Mouse (Mus musculus): ENCODE data around the gene Igfals. TPM values are rescaled to one million over a fixed set of nuclear protein-coding genes. Genes with fewer than 3 reads are reported as not detected.

Gene Igfals
- 0.17 and 0.27 TPM in 2 replicates for polyA plus RNA-seq (2016; fragmentation: Nextera tagmentation; extraction: Ambion mirVana)

GRCm38 (mm10) chr17:24865776-24866175, at the start of gene Igfals:
TSS of gene Igfals (plus strand) at chr17:24865997.
- no peaks in the 10 kb centered on the region for H3K27me3 ChIP-seq
- H3K4me1 ChIP-seq = no peaks in the 10 kb centered on the region
- H3K27ac ChIP-seq (replicated peaks) = no peak within 1 kb of the TSS
- peaks cover 24% of the 10 kb centered on the region for H3K36me3 ChIP-seq
- no peak within 1 kb of the TSS for H3K4me2 ChIP-seq (replicated peaks)
- no peak within 1 kb of the TSS for H3K9ac ChIP-seq (replicated peaks)
- H3K9me3 ChIP-seq = no peaks in the 10 kb centered on the region
- WGBS = 90% methylated on average over 8 of the region's 8 CpGs
- H3K4me3 ChIP-seq = no peak within 1 kb of the TSS
- ATAC-seq (ENCODE audit: low FRiP score, low read depth) = no peak

DNA sequence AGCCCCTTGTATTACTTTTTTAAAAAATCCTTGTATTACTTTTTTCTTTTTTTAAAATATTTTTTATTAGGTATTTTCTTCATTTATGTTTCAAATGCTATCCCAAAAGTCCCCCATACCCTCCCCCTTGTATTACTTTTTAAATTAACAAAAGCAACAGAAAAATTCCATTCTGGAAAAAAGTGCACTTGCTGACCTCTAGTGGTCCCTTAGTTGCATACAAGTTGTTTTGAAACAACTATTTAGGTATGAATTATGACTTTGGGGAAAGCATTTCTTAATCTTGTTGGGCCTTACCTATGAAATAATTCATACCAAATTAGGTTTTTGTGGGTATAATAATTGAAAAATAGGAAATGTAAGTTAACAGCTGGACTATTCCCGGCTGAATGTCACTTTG, 48.3 kb upstream of the Igfals start:
- Histone ChIP-seq H3K4me2 (replicated peaks) (no peak overlapping the region), H3K9me3 (no peaks in the 10 kb centered on the region), H3K4me1 (no peaks in the 10 kb centered on the region), H3K27me3 (0 out of 2 replicates have a peak, but pooled peaks cover 5% of the 10 kb centered on the region), H3K36me3 (no peaks in the 10 kb centered on the region), H3K27ac (replicated peaks) (no peak overlapping the region), H3K4me3 (no peak overlapping the region), H3K9ac (replicated peaks) (no peak overlapping the region)
- ATAC-seq (ENCODE audit: low FRiP score, low read depth) = no peak
- WGBS = 38% methylated on average over 1 of the region's 1 CpGs

GRCm38 (mm10) chr17:24818172-24818571, 47.6 kb upstream of the Igfals start:
- WGBS = 51% methylated on average over 6 of the region's 6 CpGs

DNA sequence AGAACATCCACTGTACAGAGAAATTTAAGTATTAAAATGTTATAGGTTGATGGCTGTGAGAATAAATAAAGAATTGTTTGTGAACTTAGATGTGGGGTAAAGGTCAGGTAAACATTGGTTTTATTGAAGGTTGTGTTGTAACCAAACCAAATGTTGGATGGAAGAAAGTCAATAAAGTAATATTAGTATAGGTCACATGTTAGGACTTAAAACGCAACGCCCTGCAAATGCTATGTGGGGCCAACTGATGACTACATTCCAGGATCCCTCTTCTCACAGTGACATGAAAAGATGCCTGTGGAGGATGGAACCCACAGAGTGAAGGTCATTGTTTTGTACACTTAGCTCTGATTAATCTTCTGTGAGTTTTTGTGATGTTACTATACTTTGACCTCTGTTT, 46.3 kb upstream of the Igfals start:
- no peaks in the 10 kb centered on the region for H3K36me3 ChIP-seq
- WGBS = 82% methylated on average over 2 of the region's 2 CpGs

More at GRCm38 (mm10) chr17:24818172-24818571, 47.6 kb upstream of the Igfals start:
- H3K9me3 ChIP-seq = no peaks in the 10 kb centered on the region
- H3K36me3 ChIP-seq = no peaks in the 10 kb centered on the region
- 0 out of 2 replicates have a peak, but pooled peaks cover 5% of the 10 kb centered on the region for H3K27me3 ChIP-seq
- no peaks in the 10 kb centered on the region for H3K4me1 ChIP-seq
- no peak overlapping the region for H3K4me2 ChIP-seq (replicated peaks)
- no peak overlapping the region for H3K9ac ChIP-seq (replicated peaks)
- H3K4me3 ChIP-seq = no peak overlapping the region
- H3K27ac ChIP-seq (replicated peaks) = no peak overlapping the region
- ATAC-seq (ENCODE audit: low FRiP score, low read depth) = no peak

GRCm38 (mm10) chr17:24821351-24822280, 44.2 kb upstream of the Igfals start:
- ATAC-seq (ENCODE audit: low FRiP score, low read depth) = no peak
- H3K27ac ChIP-seq (replicated peaks) = no peak overlapping the region
- H3K4me2 ChIP-seq (replicated peaks) = no peak overlapping the region
- 0 out of 2 replicates have a peak, but pooled peaks cover 8% of the 10 kb centered on the region for H3K27me3 ChIP-seq
- H3K4me1 ChIP-seq = no peaks in the 10 kb centered on the region
- H3K9ac ChIP-seq (replicated peaks) = no peak overlapping the region
- no peaks in the 10 kb centered on the region for H3K36me3 ChIP-seq
- WGBS = 64% methylated on average over 3 of the region's 3 CpGs
- H3K4me3 ChIP-seq = no peak overlapping the region
- H3K9me3 ChIP-seq = no peaks in the 10 kb centered on the region

More for the DNA sequence above, 46.3 kb upstream of the Igfals start:
- no peak for ATAC-seq (ENCODE audit: low FRiP score, low read depth)
- Histone ChIP-seq H3K4me1 (no peaks in the 10 kb centered on the region), H3K27me3 (0 out of 2 replicates have a peak, but pooled peaks cover 5% of the 10 kb centered on the region), H3K9ac (replicated peaks) (no peak overlapping the region), H3K27ac (replicated peaks) (no peak overlapping the region), H3K9me3 (no peaks in the 10 kb centered on the region), H3K4me3 (no peak overlapping the region), H3K4me2 (replicated peaks) (no peak overlapping the region)

DNA sequence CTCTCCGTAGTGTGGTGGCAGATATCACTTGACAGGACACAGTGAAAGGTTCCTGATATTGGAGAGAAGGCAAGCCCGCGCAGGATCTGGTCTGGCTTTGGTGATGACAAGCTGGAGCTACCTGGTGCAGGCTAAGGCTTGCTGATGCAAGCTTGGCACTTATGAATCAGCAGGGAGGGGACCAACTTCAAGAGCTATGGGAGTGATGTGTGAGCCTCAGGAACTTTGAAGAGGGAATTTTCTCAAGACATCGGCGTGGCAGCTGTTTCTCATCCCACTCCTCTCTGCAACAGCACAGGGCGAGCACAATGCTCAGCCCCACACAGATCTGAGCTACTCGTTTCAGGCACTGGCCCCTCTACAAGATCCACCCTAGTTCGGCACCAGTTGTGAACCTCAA, 26.0 kb upstream of the Igfals start, which contains the start of gene Hagh:
Gene Hagh (plus strand): TSS at position 302 of the 400 bp plus-strand sequence.
- Histone ChIP-seq H3K27ac (replicated peaks) (no peak within 1 kb of the TSS), H3K4me1 (no peaks in the 10 kb centered on the region), H3K4me3 (no peak within 1 kb of the TSS), H3K36me3 (no peaks in the 10 kb centered on the region), H3K27me3 (0 out of 2 replicates have a peak, but pooled peaks cover 19% of the 10 kb centered on the region), H3K9ac (replicated peaks) (no peak within 1 kb of the TSS), H3K9me3 (no peaks in the 10 kb centered on the region), H3K4me2 (replicated peaks) (no peak within 1 kb of the TSS)
- ATAC-seq (ENCODE audit: low FRiP score, low read depth) = no peak
- 76% methylated on average over 8 of the region's 8 CpGs for WGBS

- ATAC-seq (ENCODE audit: low FRiP score, low read depth) = no peak
- H3K27ac ChIP-seq (replicated peaks) = no peak overlapping the region
- no peaks in the 10 kb centered on the region for H3K9me3 ChIP-seq
- no peak overlapping the region for H3K4me2 ChIP-seq (replicated peaks)
- WGBS = 56% methylated on average over 5 of the region's 5 CpGs
- H3K9ac ChIP-seq (replicated peaks) = no peak overlapping the region
- H3K36me3 ChIP-seq = no peaks in the 10 kb centered on the region
- no peaks in the 10 kb centered on the region for H3K4me1 ChIP-seq
- H3K27me3 ChIP-seq = 0 out of 2 replicates have a peak, but pooled peaks cover 19% of the 10 kb centered on the region
- H3K4me3 ChIP-seq = no peak overlapping the region
Measured at GRCm38 (mm10) chr17:24840341-24840740, 25.5 kb upstream of the Igfals start.

GRCm38 (mm10) chr17:24841133-24841532, 24.7 kb upstream of the Igfals start:
- Histone ChIP-seq H3K27me3 (0 out of 2 replicates have a peak, but pooled peaks cover 19% of the 10 kb centered on the region), H3K4me1 (no peaks in the 10 kb centered on the region), H3K36me3 (no peaks in the 10 kb centered on the region), H3K4me3 (no peak overlapping the region), H3K4me2 (replicated peaks) (no peak overlapping the region), H3K27ac (replicated peaks) (no peak overlapping the region), H3K9ac (replicated peaks) (no peak overlapping the region), H3K9me3 (no peaks in the 10 kb centered on the region)
- 50% methylated on average over 4 of the region's 4 CpGs for WGBS
- ATAC-seq (ENCODE audit: low FRiP score, low read depth) = no peak

GRCm38 (mm10) chr17:24842631-24843030, 23.2 kb upstream of the Igfals start:
- Histone ChIP-seq H3K9me3 (no peaks in the 10 kb centered on the region), H3K27me3 (0 out of 2 replicates have a peak, but pooled peaks cover 18% of the 10 kb centered on the region), H3K27ac (replicated peaks) (no peak overlapping the region), H3K4me1 (no peaks in the 10 kb centered on the region), H3K4me2 (replicated peaks) (no peak overlapping the region), H3K36me3 (no peaks in the 10 kb centered on the region), H3K9ac (replicated peaks) (no peak overlapping the region), H3K4me3 (no peak overlapping the region)
- 56% methylated on average over 2 of the region's 2 CpGs for WGBS
- no peak for ATAC-seq (ENCODE audit: low FRiP score, low read depth)

- H3K4me2 ChIP-seq (replicated peaks) = no peak overlapping the region
- 65% methylated on average over 9 of the region's 9 CpGs for WGBS
- no peak overlapping the region for H3K27ac ChIP-seq (replicated peaks)
- no peak overlapping the region for H3K9ac ChIP-seq (replicated peaks)
- H3K36me3 ChIP-seq = no peaks in the 10 kb centered on the region
- H3K4me3 ChIP-seq = no peak overlapping the region
- H3K4me1 ChIP-seq = peaks cover 12% of the 10 kb centered on the region
- ATAC-seq (ENCODE audit: low FRiP score, low read depth) = no peak
- no peaks in the 10 kb centered on the region for H3K9me3 ChIP-seq
- H3K27me3 ChIP-seq = 0 out of 2 replicates have a peak, but pooled peaks cover 14% of the 10 kb centered on the region
Measured at GRCm38 (mm10) chr17:24844525-24844924, 21.3 kb upstream of the Igfals start.

DNA sequence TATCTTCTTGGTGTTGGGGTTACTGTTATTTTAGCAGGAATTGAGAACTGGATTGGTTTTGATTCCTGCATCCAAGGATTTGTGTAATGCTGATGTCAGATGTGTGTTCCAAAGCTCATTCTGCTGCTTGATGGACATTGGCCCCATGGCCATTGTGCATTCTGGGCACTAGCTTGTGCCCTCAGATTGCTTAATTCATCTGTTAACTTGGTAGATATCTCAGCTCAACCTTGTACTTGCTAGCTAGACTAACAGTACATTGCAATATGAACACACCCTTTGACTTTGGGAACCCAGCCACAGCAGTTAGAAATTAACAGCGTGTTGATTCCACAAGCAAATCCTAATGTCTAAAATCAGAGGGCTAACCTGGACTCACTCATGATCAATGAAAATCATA, 18.4 kb upstream of the Igfals start:
- ATAC-seq (ENCODE audit: low FRiP score, low read depth) = no peak
- no peak overlapping the region for H3K9ac ChIP-seq (replicated peaks)
- H3K36me3 ChIP-seq = no peaks in the 10 kb centered on the region
- 94% methylated on average over 1 of the region's 1 CpGs for WGBS
- H3K4me2 ChIP-seq (replicated peaks) = no peak overlapping the region
- H3K4me1 ChIP-seq = peaks cover 21% of the 10 kb centered on the region
- H3K27me3 ChIP-seq = peaks cover 16% of the 10 kb centered on the region
- H3K27ac ChIP-seq (replicated peaks) = no peak overlapping the region
- no peak overlapping the region for H3K4me3 ChIP-seq
- H3K9me3 ChIP-seq = no peaks in the 10 kb centered on the region

DNA sequence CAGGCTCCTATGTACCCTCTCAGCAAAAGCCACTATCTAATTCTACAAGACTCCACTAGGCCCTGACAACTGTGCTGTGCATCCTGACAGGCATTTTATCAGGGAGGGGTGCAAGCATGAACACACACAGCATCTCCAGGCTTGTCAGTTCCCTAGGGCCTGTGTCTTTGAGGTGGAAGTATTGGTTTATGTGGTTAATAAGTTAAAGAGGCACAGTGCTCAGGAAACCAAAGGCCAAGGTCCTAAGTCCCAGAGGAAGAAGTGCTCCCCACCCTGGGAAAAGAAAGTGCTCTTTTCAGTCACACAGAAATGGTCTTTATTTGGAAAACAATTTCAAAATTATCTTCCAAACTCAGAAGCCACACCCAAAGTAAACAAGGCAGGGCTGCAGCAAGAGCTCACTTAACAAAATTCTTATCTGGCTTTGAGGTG, 17.2 kb upstream of the Igfals start:
- Histone ChIP-seq H3K9me3 (no peaks in the 10 kb centered on the region), H3K27me3 (peaks cover 16% of the 10 kb centered on the region), H3K4me1 (peaks cover 21% of the 10 kb centered on the region), H3K4me2 (replicated peaks) (peak overlapping the region; percentile 94), H3K4me3 (no peak overlapping the region), H3K9ac (replicated peaks) (no peak overlapping the region), H3K27ac (replicated peaks) (no peak overlapping the region), H3K36me3 (peaks cover 5% of the 10 kb centered on the region)
- no peak for ATAC-seq (ENCODE audit: low FRiP score, low read depth)

All from midbrain, embryonic 12.5 days (tissue).